Mouse (Mus musculus) midbrain, embryonic 14.5 days (tissue): ENCODE data around the gene Hsp90ab1. TPM values are rescaled to one million over a fixed set of nuclear protein-coding genes. Genes with fewer than 3 reads are reported as not detected.
A peak's percentile ranks its signal among the peaks of the same experiment; 100 is the strongest.

ENCODE experiments used
- ATAC-seq: fragments of 200-750 bp; cut with Nextera tagmentation; 2 replicates; pipeline ENCODE4 v1.8.0; 2017; ENCODE audit warnings: moderate number of reproducible peaks, moderate library complexity; ENCODE audit not compliant: low FRiP score, low TSS enrichment
- DNase-seq: peaks from one replicate; pipeline ENCODE4 v3.0.0-alpha.2; 2015
- H3K27ac ChIP-seq: fragments of 300-500 bp; sonication (generic); replicated peaks from 2 replicates; pipeline ENCODE4 v1.5.1; 2014; ENCODE audit warnings: mild to moderate bottlenecking, low read depth, low read length, moderate library complexity
- H3K27me3 ChIP-seq: fragments of 300-500 bp; sonication (generic); 2 replicates; pipeline ENCODE4 v1.6.1; 2014; ENCODE audit warnings: low read length, control low read depth, mixed read lengths; ENCODE audit not compliant: control insufficient read depth, insufficient read depth
- H3K36me3 ChIP-seq: fragments of 300-500 bp; sonication (generic); 2 replicates; pipeline ENCODE4 v1.6.1; 2014; ENCODE audit warnings: low read length, control low read depth; ENCODE audit not compliant: control insufficient read depth, insufficient read depth
- H3K4me1 ChIP-seq: fragments of 300-500 bp; sonication (generic); 2 replicates; pipeline ENCODE4 v1.6.1; 2014; ENCODE audit warnings: mild to moderate bottlenecking, antibody characterized with exemption, low read length, control low read depth; ENCODE audit not compliant: control insufficient read depth, insufficient read depth
- H3K4me2 ChIP-seq: fragments of 300-500 bp; sonication (generic); 2 replicates; pipeline ENCODE4 v1.6.1; 2014; ENCODE audit warnings: mild to moderate bottlenecking, low read length, moderate library complexity
- H3K4me3 ChIP-seq: fragments of 300-500 bp; sonication (generic); replicated peaks from 2 replicates; pipeline ENCODE4 v1.5.1; 2014; ENCODE audit warnings: low read depth, low read length
- H3K9ac ChIP-seq: fragments of 300-500 bp; sonication (generic); replicated peaks from 2 replicates; pipeline ENCODE4 v1.6.1; 2014; ENCODE audit warnings: mild to moderate bottlenecking, low read length, moderate library complexity
- H3K9me3 ChIP-seq: fragments of 300-500 bp; sonication (generic); 2 replicates; pipeline ENCODE4 v1.6.1; 2016; ENCODE audit warnings: low read length, control low read depth, mixed read lengths; ENCODE audit not compliant: control insufficient read depth
- WGBS: fragments of 180-500 bp; shearing (Covaris S2); extraction: QIAGEN DNeasy Blood & Tissue Kit; methylation state at CpG from one replicate; pipeline ENCODE4 v1.1.7; 2014; 5-methylcytosine and 5-hydroxymethylcytosine counted together
- polyA plus RNA-seq: library from polyadenylated mRNA; unstranded; fragments of >200 nt; fragmentation: Nextera tagmentation; extraction: Ambion mirVana; gene quantifications from 2 replicates; pipeline ENCODE4 v1.2.1, GENCODE M21; 2014

Hsp90ab1 gene
- polyA plus RNA-seq, 1 experiment from 2014 or later: 1,388 TPM

GRCm38 (mm10) chr17:45544873-45545277, 28.2 kb downstream of the Hsp90ab1 start:
- no peaks in the 10 kb centered on the region for H3K9me3 ChIP-seq
- peaks cover 34% of the 10 kb centered on the region for H3K4me1 ChIP-seq
- peak overlapping the region; percentile 12; the same call in 1 of the 2 replicates for H3K4me3 ChIP-seq
- peak; percentile 64 for DNase-seq
- no peak for ATAC-seq
- peaks cover 31% of the 10 kb centered on the region for H3K27me3 ChIP-seq
- 3% methylated on average over 46 of the region's 46 CpGs for WGBS
- 0 out of 2 replicates have a peak overlapping the region, but pooled peaks have one; percentile 20 for H3K27ac ChIP-seq
- H3K4me2 ChIP-seq: peak overlapping the region; percentile 35
- peaks cover 35% of the 10 kb centered on the region for H3K36me3 ChIP-seq
- H3K9ac ChIP-seq: peak overlapping the region; percentile 23; the same call in 1 of the 2 replicates

GRCm38 (mm10) chr17:45544001-45544872, 28.8 kb downstream of the Hsp90ab1 start:
- peaks cover 33% of the 10 kb centered on the region for H3K4me1 ChIP-seq
- 0 out of 2 replicates have a peak overlapping the region, but pooled peaks have one; percentile 20 for H3K27ac ChIP-seq
- ATAC-seq (no peak), DNase-seq (peak; percentile 73)
- H3K4me3 ChIP-seq: peak overlapping the region; percentile 12; the same call in 1 of the 2 replicates
- WGBS: 12% methylated on average over 24 of the region's 24 CpGs
- H3K9ac ChIP-seq: no peak overlapping the region; the same call in 1 of the 2 replicates
- H3K36me3 ChIP-seq: peaks cover 35% of the 10 kb centered on the region
- H3K4me2 ChIP-seq: peak overlapping the region; percentile 35; the same call in 1 of the 2 replicates
- no peaks in the 10 kb centered on the region for H3K9me3 ChIP-seq
- H3K27me3 ChIP-seq: peaks cover 31% of the 10 kb centered on the region

- ATAC-seq: no peak
- Histone ChIP-seq H3K4me1 (peaks cover 29% of the 10 kb centered on the region), H3K27ac (no peak overlapping the region), H3K9me3 (no peaks in the 10 kb centered on the region), H3K27me3 (peaks cover 31% of the 10 kb centered on the region), H3K9ac (no peak overlapping the region), H3K36me3 (peaks cover 35% of the 10 kb centered on the region), H3K4me2 (no peak overlapping the region), H3K4me3 (no peak overlapping the region)
- WGBS: 54% methylated on average over 1 of the region's 1 CpGs
- DNase-seq: no peak
These were observed 30.0 kb downstream of the Hsp90ab1 start for GRCm38 (mm10) chr17:45543115-45543514.

- ATAC-seq: no peak
- peaks cover 29% of the 10 kb centered on the region for H3K27me3 ChIP-seq
- H3K4me2 ChIP-seq: no peak overlapping the region
- peaks cover 35% of the 10 kb centered on the region for H3K36me3 ChIP-seq
- no peak overlapping the region for H3K4me3 ChIP-seq
- no peak for DNase-seq
- no peak overlapping the region for H3K27ac ChIP-seq
- 83% methylated on average over 2 of the region's 2 CpGs for WGBS
- no peaks in the 10 kb centered on the region for H3K9me3 ChIP-seq
- peaks cover 25% of the 10 kb centered on the region for H3K4me1 ChIP-seq
- H3K9ac ChIP-seq: no peak overlapping the region
These were observed 30.4 kb downstream of the Hsp90ab1 start for GRCm38 (mm10) chr17:45542705-45543104.

GRCm38 (mm10) chr17:45542129-45542528, 30.9 kb downstream of the Hsp90ab1 start:
- Histone ChIP-seq H3K9ac (no peak overlapping the region), H3K4me3 (no peak overlapping the region), H3K27ac (no peak overlapping the region), H3K4me2 (no peak overlapping the region), H3K27me3 (peaks cover 24% of the 10 kb centered on the region), H3K36me3 (peaks cover 35% of the 10 kb centered on the region), H3K9me3 (no peaks in the 10 kb centered on the region), H3K4me1 (peaks cover 21% of the 10 kb centered on the region)
- no peak for DNase-seq
- ATAC-seq: no peak
- WGBS: 40% methylated on average over 6 of the region's 6 CpGs

GRCm38 (mm10) chr17:45539664-45540063, 33.4 kb downstream of the Hsp90ab1 start:
- DNase-seq: no peak
- Histone ChIP-seq H3K27ac (no peak overlapping the region), H3K27me3 (peaks cover 13% of the 10 kb centered on the region), H3K9me3 (no peaks in the 10 kb centered on the region), H3K4me1 (peaks cover 10% of the 10 kb centered on the region; the same call in 1 of the 2 replicates), H3K4me2 (no peak overlapping the region), H3K9ac (no peak overlapping the region), H3K4me3 (no peak overlapping the region), H3K36me3 (peaks cover 11% of the 10 kb centered on the region)
- no peak for ATAC-seq
- WGBS: 80% methylated on average over 21 of the region's 21 CpGs

- ATAC-seq (no peak), DNase-seq (no peak)
- Histone ChIP-seq H3K4me2 (no peak overlapping the region), H3K27me3 (peaks cover 13% of the 10 kb centered on the region), H3K27ac (no peak overlapping the region), H3K9me3 (no peaks in the 10 kb centered on the region), H3K9ac (no peak overlapping the region), H3K4me3 (no peak overlapping the region), H3K4me1 (no peaks in the 10 kb centered on the region), H3K36me3 (no peaks in the 10 kb centered on the region)
- WGBS: 63% methylated on average over 4 of the region's 4 CpGs
These were observed 34.7 kb downstream of the Hsp90ab1 start for GRCm38 (mm10) chr17:45538394-45538793.

- no peak for DNase-seq
These were observed 36.8 kb downstream of the Hsp90ab1 start for GRCm38 (mm10) chr17:45536264-45536663.

More at GRCm38 (mm10) chr17:45536264-45536663, 36.8 kb downstream of the Hsp90ab1 start:
- Histone ChIP-seq H3K4me1 (no peaks in the 10 kb centered on the region), H3K9ac (no peak overlapping the region), H3K27ac (no peak overlapping the region), H3K36me3 (no peaks in the 10 kb centered on the region), H3K9me3 (no peaks in the 10 kb centered on the region), H3K4me2 (no peak overlapping the region), H3K4me3 (no peak overlapping the region), H3K27me3 (peaks cover 13% of the 10 kb centered on the region)
- no peak for ATAC-seq
- 17% methylated on average over 5 of the region's 5 CpGs for WGBS
